Mouse (Mus musculus) MEL (cell line): ENCODE data around the gene Serpinb12. TPM values are rescaled to one million over a fixed set of nuclear protein-coding genes. Genes with fewer than 3 reads are reported as not detected.

Source experiments
- DNase-seq: peaks from one replicate; pipeline ENCODE4 v3.0.0; 2011; ENCODE audit warnings: low read depth, low spot score
- H3K27ac ChIP-seq: 2 replicates; pipeline ENCODE4 v1.5.1; 2012; ENCODE audit warnings: low read depth, mild to moderate bottlenecking, control low read depth, low read length, moderate library complexity; ENCODE audit not compliant: control insufficient read depth
- H3K27me3 ChIP-seq, 2 experiments: fragments of 150-350 bp in 1 of 2; sonication (generic) in 1 of 2; 2 replicates each; pipeline ENCODE4 v1.6.1; 2012; ENCODE audit warnings: low read length in 2 of 2, mild to moderate bottlenecking in 2 of 2, improper control_type of control experiment in 1 of 2, moderate library complexity in 1 of 2; ENCODE audit not compliant: insufficient read depth in 2 of 2, control insufficient read depth in 1 of 2
- H3K36me3 ChIP-seq, 2 experiments: 2 replicates each; pipeline ENCODE4 v1.6.1; 2012 to 2014; ENCODE audit warnings: low read length in 2 of 2, improper control_type of control experiment in 1 of 2, inconsistent platforms in 1 of 2, mild to moderate bottlenecking in 1 of 2; ENCODE audit not compliant: insufficient read depth in 2 of 2, control insufficient read depth in 1 of 2
- H3K4me1 ChIP-seq, 2 experiments: fragments of 150-350 bp in 1 of 2; sonication (generic) in 1 of 2; 2 replicates each; pipeline ENCODE4 v1.6.1; 2012; ENCODE audit warnings: low read length in 2 of 2, improper control_type of control experiment in 1 of 2, mild to moderate bottlenecking in 1 of 2; ENCODE audit not compliant: insufficient read depth in 2 of 2, control insufficient read depth in 1 of 2
- H3K4me3 ChIP-seq, 2 experiments: fragments of 150-350 bp in 1 of 2; sonication (generic) in 1 of 2; 2 replicates each; pipeline ENCODE4 v1.5.1; 2012; ENCODE audit warnings: low read depth in 2 of 2, low read length in 2 of 2, mild to moderate bottlenecking in 2 of 2, moderate library complexity in 2 of 2, control low read depth in 1 of 2, improper control_type of control experiment in 1 of 2; ENCODE audit not compliant: control insufficient read depth in 1 of 2, insufficient read depth in 1 of 2
- H3K79me2 ChIP-seq: 2 replicates; pipeline ENCODE4 v1.6.1; 2012; ENCODE audit warnings: mild to moderate bottlenecking, low read length, moderate library complexity; ENCODE audit not compliant: control insufficient read depth, poor library complexity, insufficient read depth
- H3K9ac ChIP-seq: 2 replicates; pipeline ENCODE4 v1.6.1; 2012; ENCODE audit warnings: low read depth, mild to moderate bottlenecking, control low read depth, low read length, moderate library complexity; ENCODE audit not compliant: control insufficient read depth, poor library complexity, severe bottlenecking
- H3K9me3 ChIP-seq: fragments of 150-350 bp; sonication (generic); replicated peaks from 2 replicates; pipeline ENCODE4 v1.6.1; 2012; ENCODE audit warnings: mild to moderate bottlenecking, low read length, improper control_type of control experiment, moderate library complexity; ENCODE audit not compliant: insufficient read depth
- CHD1 ChIP-seq: IDR thresholded peaks from 2 replicates; pipeline ENCODE4 v1.6.1; 2012; ENCODE audit warnings: low read depth, mild to moderate bottlenecking, inconsistent platforms, low read length, improper control_type of control experiment
- ELF1 ChIP-seq: IDR thresholded peaks from 2 replicates; pipeline ENCODE4 v1.6.1; 2014; ENCODE audit warnings: low read depth, mild to moderate bottlenecking, inconsistent platforms, low read length, improper control_type of control experiment, moderate library complexity
- EP300 ChIP-seq, 2 experiments: IDR thresholded peaks; 2 replicates each; pipeline ENCODE4 v1.6.1; 2011; ENCODE audit warnings: improper control_type of control experiment in 2 of 2, low read length in 2 of 2, low read depth in 1 of 2, mild to moderate bottlenecking in 1 of 2
- JUND ChIP-seq: IDR thresholded peaks from 2 replicates; pipeline ENCODE4 v1.6.1; 2011; ENCODE audit warnings: low read depth, mild to moderate bottlenecking, improper control_type of control experiment, low read length
- MEF2A ChIP-seq: IDR thresholded peaks from 2 replicates; pipeline ENCODE4 v1.6.1; 2014; ENCODE audit warnings: low read depth, mild to moderate bottlenecking, inconsistent platforms, low read length, improper control_type of control experiment; ENCODE audit not compliant: poor library complexity, insufficient replicate concordance, severe bottlenecking; ENCODE audit errors: extremely low read depth
- MXI1 ChIP-seq: IDR thresholded peaks from 2 replicates; pipeline ENCODE4 v1.6.1; 2011; ENCODE audit warnings: mild to moderate bottlenecking, low read depth, low read length, improper control_type of control experiment
- MYB ChIP-seq: IDR thresholded peaks from 2 replicates; pipeline ENCODE4 v1.6.1; 2011; ENCODE audit warnings: mild to moderate bottlenecking, low read depth, low read length, improper control_type of control experiment
- POLR2AphosphoS5 ChIP-seq: IDR thresholded peaks from 2 replicates; pipeline ENCODE4 v1.6.1; 2012; ENCODE audit warnings: low read depth, borderline replicate concordance, mild to moderate bottlenecking, inconsistent platforms, low read length, moderate library complexity, mixed read lengths
- RAD21 ChIP-seq: IDR thresholded peaks from 2 replicates; pipeline ENCODE4 v1.6.1; 2011; ENCODE audit warnings: mild to moderate bottlenecking, low read depth, low read length, improper control_type of control experiment
- RCOR1 ChIP-seq: IDR thresholded peaks from 2 replicates; pipeline ENCODE4 v1.6.1; 2012; ENCODE audit warnings: low read depth, mild to moderate bottlenecking, inconsistent platforms, low read length, improper control_type of control experiment
- SMC3 ChIP-seq: IDR thresholded peaks from 2 replicates; pipeline ENCODE4 v1.6.1; 2011; ENCODE audit warnings: low read depth, low read length, improper control_type of control experiment
- USF1 ChIP-seq: IDR thresholded peaks from 2 replicates; pipeline ENCODE4 v1.6.1; 2014; ENCODE audit warnings: low read depth, mild to moderate bottlenecking, inconsistent platforms, low read length, improper control_type of control experiment, moderate library complexity
- USF2 ChIP-seq, 2 experiments: IDR thresholded peaks; 2 replicates each; pipeline ENCODE4 v1.6.1; 2011 to 2012; ENCODE audit warnings: improper control_type of control experiment in 2 of 2, low read length in 2 of 2, borderline replicate concordance in 1 of 2, inconsistent platforms in 1 of 2, low read depth in 1 of 2, mild to moderate bottlenecking in 1 of 2; ENCODE audit not compliant: insufficient read depth in 1 of 2
- ZMIZ1 ChIP-seq: IDR thresholded peaks from 2 replicates; pipeline ENCODE4 v1.6.1; 2012; ENCODE audit warnings: low read depth, mild to moderate bottlenecking, inconsistent platforms, low read length, improper control_type of control experiment, moderate library complexity
- polyA plus RNA-seq, 2 experiments: library from polyadenylated mRNA; stranded (reverse) in 1 of 2; unstranded in 1 of 2; fragments of >175 nt in 1 of 2; fragments of >200 nt in 1 of 2; gene quantifications; 2 replicates each; pipeline versions ENCODE4 v1.2.1 to v1.2.4; 2012; ENCODE audit warnings: low replicate concordance in 2 of 2, low read depth in 1 of 2; ENCODE audit not compliant: insufficient read length in 2 of 2, insufficient read depth in 1 of 2, missing spikeins in 1 of 2
- total RNA-seq: library from RNA; depleted of rRNA; stranded (reverse); fragments of 300-350 nt; gene quantifications from 2 replicates; pipeline ENCODE4 v1.2.3, GENCODE M21; 2012

Gene Serpinb12
- total and polyA plus RNA-seq, 3 experiments: not detected

- TF ChIP-seq RAD21: peak; percentile 82
- peak; percentile 75 for TF ChIP-seq SMC3
- no peak for TF ChIP-seq MXI1
Measured at GRCm38 (mm10) chr1:106901406-106901805, 32.8 kb upstream of the Serpinb12 start (continued).

DNA sequence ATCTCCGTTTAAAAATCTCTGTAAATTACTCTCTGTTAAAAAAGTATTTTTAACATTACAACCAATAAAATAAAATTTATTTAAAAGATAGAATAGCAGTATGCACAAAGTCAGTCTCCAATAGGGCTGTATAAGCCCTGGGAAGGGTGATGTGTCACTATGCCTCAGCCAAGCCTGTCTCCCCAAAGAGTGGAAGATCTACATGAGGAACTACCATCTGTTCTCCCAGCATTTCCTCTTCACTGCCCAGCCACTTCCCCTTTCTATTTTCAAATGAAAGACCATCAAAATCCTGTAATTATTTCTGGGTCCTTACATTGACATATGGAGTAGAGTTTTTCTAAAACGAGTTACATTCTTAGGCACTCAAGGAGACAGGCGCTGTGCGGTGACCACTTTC, 2.3 kb upstream of the Serpinb12 start:
- Histone ChIP-seq H3K36me3 (peaks cover 0 to 2% of the 10 kb centered on the region in 2 experiments; a peak in 2 of 4 replicates), H3K27me3 (peaks cover 0 to under 1% of the 10 kb centered on the region in 2 experiments; a peak in 1 of 4 replicates), H3K9me3 (no peaks in the 10 kb centered on the region), H3K4me3 (no peak overlapping the region), H3K9ac (no peak overlapping the region), H3K4me1 (peaks cover 0 to 5% of the 10 kb centered on the region in 2 experiments; a peak in 3 of 4 replicates), H3K27ac (no peak overlapping the region), H3K79me2 (no peaks in the 10 kb centered on the region)
- no peak for TF ChIP-seq CHD1
- peak in 1 of 2 experiments; percentile 32; a peak in 1 of 4 replicates for TF ChIP-seq EP300 (IDR thresholded peaks at IDR 0.05; ENCODE audit: low read depth in 1 of 2, low read length in 2 of 2)
- no peak for TF ChIP-seq RCOR1
- peak; percentile 59 for DNase-seq

DNA sequence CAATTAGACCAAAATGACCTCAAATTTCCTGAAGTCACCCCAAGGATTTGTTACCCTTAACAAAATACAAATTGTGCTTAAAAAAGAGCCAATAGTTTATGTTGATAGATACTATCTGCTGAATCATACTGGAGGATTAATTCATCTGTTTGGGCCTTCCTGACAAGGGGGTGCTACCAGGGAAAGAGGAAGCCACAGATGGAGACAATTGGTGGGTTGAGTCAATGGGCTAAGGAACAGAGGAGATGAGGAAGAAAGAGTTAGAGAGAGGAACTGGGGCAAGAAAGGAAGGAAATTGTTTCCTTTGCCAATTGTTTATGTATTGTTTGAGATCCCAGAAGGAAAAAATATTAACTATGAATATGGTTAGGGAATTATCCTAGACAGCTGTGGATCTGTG, 591 bp upstream of the Serpinb12 start:
- TF ChIP-seq POLR2AphosphoS5 (no peak), SMC3 (no peak), ELF1 (no peak), ZMIZ1 (no peak), MYB (no peak), JUND (no peak), USF1 (no peak), USF2 (IDR thresholded peaks at IDR 0.05; ENCODE audit: borderline replicate concordance in 1 of 2, insufficient read depth in 1 of 2, low read depth in 1 of 2, low read length in 2 of 2) (no peak), MEF2A (no peak)
- peak; percentile 34 for DNase-seq
- H3K9me3 ChIP-seq: no peaks in the 10 kb centered on the region
- no peaks in the 10 kb centered on the region; a peak in 2 of 4 replicates for H3K27me3 ChIP-seq
- H3K9ac ChIP-seq: no peak overlapping the region
- no peaks in the 10 kb centered on the region for H3K79me2 ChIP-seq
- no peak overlapping the region for H3K27ac ChIP-seq
- H3K36me3 ChIP-seq: peaks cover 0 to 2% of the 10 kb centered on the region in 2 experiments; a peak in 2 of 4 replicates
- H3K4me1 ChIP-seq: peaks cover 0 to 5% of the 10 kb centered on the region in 2 experiments; a peak in 3 of 4 replicates
- no peak overlapping the region for H3K4me3 ChIP-seq
